Mouse (Mus musculus): ENCODE results near the gene Gm21764. TPM values are rescaled to one million over a fixed set of nuclear protein-coding genes. Genes with fewer than 3 reads are reported as not detected.
"Not testable (repeated sequence)": the region's sequence is repeated elsewhere in the genome, so short reads cannot be mapped to it uniquely, and the experiment has no call there.

Gene Gm21764
- polyA plus RNA-seq (2016; fragmentation: Nextera tagmentation; extraction: Ambion mirVana), result not detected in 2 replicates

GRCm38 (mm10) chrY:18061712-18062111, at the start of gene Gm21764:
Gm21764 (minus strand) TSS chrY:18061812.
- not testable (repeated sequence) for ATAC-seq (ENCODE audit: low FRiP score); H3K4me2 ChIP-seq; H3K9ac ChIP-seq; H3K4me1 ChIP-seq; H3K9me3 ChIP-seq; H3K4me3 ChIP-seq (replicated peaks); H3K36me3 ChIP-seq (replicated peaks); H3K27ac ChIP-seq; H3K27me3 ChIP-seq
- no CpG with 5 or more reads among the region's 3 CpGs for WGBS

DNA sequence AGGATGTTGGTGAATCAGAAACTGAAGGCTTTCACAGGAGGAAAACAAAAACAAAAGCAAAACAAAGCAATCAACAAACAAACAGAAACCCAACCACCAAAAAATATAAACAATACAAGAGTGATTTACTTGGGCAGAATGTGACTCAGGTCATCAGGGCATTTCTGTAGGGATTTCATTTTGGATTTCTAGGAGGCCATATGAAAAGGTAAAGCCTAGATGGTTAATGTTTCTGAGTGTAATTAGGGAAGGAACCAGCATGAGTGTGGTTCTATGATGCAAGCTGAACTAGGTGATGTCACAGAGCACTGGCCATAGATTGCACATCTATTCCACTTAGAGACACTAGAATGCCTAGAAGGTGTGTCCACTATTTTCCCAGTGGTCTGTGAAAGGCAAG, 27.2 kb upstream of the Gm21764 start, which contains the start of gene Ssty1:
TSS of gene Ssty1 (plus strand) at position 301 of the 400 bp plus-strand sequence.
- not testable (repeated sequence) for H3K9me3 ChIP-seq; H3K4me3 ChIP-seq (replicated peaks); H3K4me1 ChIP-seq; H3K4me2 ChIP-seq; H3K9ac ChIP-seq; H3K27me3 ChIP-seq; H3K36me3 ChIP-seq (replicated peaks); ATAC-seq (ENCODE audit: low FRiP score); H3K27ac ChIP-seq

Other genes with a start within 250 kb of the Gm21764 start
- gene Gm21904, start 215.5 kb downstream of the Gm21764 start, polyA plus RNA-seq (2016; fragmentation: Nextera tagmentation; extraction: Ambion mirVana), result not detected in 2 replicates
- not detected in 2 replicates for gene Gm20772, start 187.1 kb downstream of the Gm21764 start, polyA plus RNA-seq (2016; fragmentation: Nextera tagmentation; extraction: Ambion mirVana)
- not detected in 2 replicates for gene Gm20831, start 187.1 kb downstream of the Gm21764 start, polyA plus RNA-seq (2016; fragmentation: Nextera tagmentation; extraction: Ambion mirVana)
- not detected in 2 replicates for gene Srsy, start 124.5 kb downstream of the Gm21764 start, polyA plus RNA-seq (2016; fragmentation: Nextera tagmentation; extraction: Ambion mirVana)
- gene Ssty1, start 27.3 kb upstream of the Gm21764 start, polyA plus RNA-seq (2016; fragmentation: Nextera tagmentation; extraction: Ambion mirVana), result not detected in 2 replicates